Mouse (Mus musculus): ENCODE results near the gene Lrrc57.
A peak's percentile ranks its signal among the peaks of the same experiment; 100 is the strongest.
"Not testable (repeated sequence)": the region's sequence is repeated elsewhere in the genome, so short reads cannot be mapped to it uniquely, and the experiment has no call there.

Gene Lrrc57

GRCm38 (mm10) chr2:120606021-120606690 is 3.2 kb downstream of the Lrrc57 start:
- peak; percentile 43 for DNase-seq (ENCODE audit: low read depth, low spot score)

- no peak for DNase-seq (ENCODE audit: low read depth, low spot score)
These were observed 9.8 kb downstream of the Lrrc57 start for GRCm38 (mm10) chr2:120599506-120599905.

- no peak for DNase-seq (ENCODE audit: low read depth, low spot score)
These were observed 11.6 kb downstream of the Lrrc57 start for GRCm38 (mm10) chr2:120597734-120598133.

- DNase-seq (ENCODE audit: low read depth, low spot score) = peak; percentile 21
These were observed 17.1 kb downstream of the Lrrc57 start for GRCm38 (mm10) chr2:120592227-120592626.

GRCm38 (mm10) chr2:120589759-120590158 is 19.6 kb downstream of the Lrrc57 start:
- DNase-seq (ENCODE audit: low read depth, low spot score) = no peak

GRCm38 (mm10) chr2:120578286-120578685 is 31.0 kb downstream of the Lrrc57 start:
- peak; percentile 86 for DNase-seq (ENCODE audit: low read depth, low spot score)

GRCm38 (mm10) chr2:120577799-120578198 is 31.5 kb downstream of the Lrrc57 start:
- DNase-seq (ENCODE audit: low read depth, low spot score) = peak; percentile 66

GRCm38 (mm10) chr2:120575978-120576377 is 33.3 kb downstream of the Lrrc57 start:
- DNase-seq (ENCODE audit: low read depth, low spot score) = no peak

GRCm38 (mm10) chr2:120575121-120575520 is 34.2 kb downstream of the Lrrc57 start:
- no peak for DNase-seq (ENCODE audit: low read depth, low spot score)

GRCm38 (mm10) chr2:120572161-120572560 is 37.2 kb downstream of the Lrrc57 start:
- DNase-seq (ENCODE audit: low read depth, low spot score) = not testable (repeated sequence)

GRCm38 (mm10) chr2:120571081-120571480 is 38.2 kb downstream of the Lrrc57 start:
- DNase-seq (ENCODE audit: low read depth, low spot score) = peak; percentile 36

- no peak for DNase-seq (ENCODE audit: low read depth, low spot score)
These were observed 41.5 kb downstream of the Lrrc57 start for GRCm38 (mm10) chr2:120567798-120568320.

GRCm38 (mm10) chr2:120566886-120567797 is 42.2 kb downstream of the Lrrc57 start, which contains the start of gene Snap23:
Snap23 (plus strand) TSS chr2:120567671.
- peak; percentile 96 for DNase-seq (ENCODE audit: low read depth, low spot score)

- DNase-seq (ENCODE audit: low read depth, low spot score) = no peak
These were observed 44.0 kb downstream of the Lrrc57 start for GRCm38 (mm10) chr2:120565363-120565762.

- DNase-seq (ENCODE audit: low read depth, low spot score) = not testable (repeated sequence)
These were observed 44.7 kb downstream of the Lrrc57 start for GRCm38 (mm10) chr2:120564548-120565188.

- DNase-seq (ENCODE audit: low read depth, low spot score) = peak; percentile 94
These were observed 45.9 kb downstream of the Lrrc57 start, which contains the start of gene Zfp106 for GRCm38 (mm10) chr2:120563235-120563990. Zfp106 (minus strand) TSS chr2:120563843.

GRCm38 (mm10) chr2:120562859-120563234 is 46.5 kb downstream of the Lrrc57 start:
- no peak for DNase-seq (ENCODE audit: low read depth, low spot score)

GRCm38 (mm10) chr2:120561524-120561923 is 47.8 kb downstream of the Lrrc57 start:
- no peak for DNase-seq (ENCODE audit: low read depth, low spot score)

- DNase-seq (ENCODE audit: low read depth, low spot score) = peak; percentile 76
These were observed 50.5 kb downstream of the Lrrc57 start for GRCm38 (mm10) chr2:120558813-120559212.

- no peak for DNase-seq (ENCODE audit: low read depth, low spot score)
These were observed 52.5 kb downstream of the Lrrc57 start for GRCm38 (mm10) chr2:120556868-120557267.
